Mouse (Mus musculus) embryonic facial prominence, embryonic 12.5 days (tissue): Measurements from ENCODE around the gene Mob3c. TPM values are rescaled to one million over a fixed set of nuclear protein-coding genes. Genes with fewer than 3 reads are reported as not detected.
A peak's percentile ranks its signal among the peaks of the same experiment; 100 is the strongest.

Experiments
- ATAC-seq: fragments of 200-750 bp; cut with Nextera tagmentation; 2 replicates; pipeline ENCODE4 v1.8.0; 2017; ENCODE audit not compliant: insufficient number of reproducible peaks, insufficient read depth, low FRiP score, low TSS enrichment
- H3K27ac ChIP-seq: fragments of 300-500 bp; sonication (generic); 2 replicates; pipeline ENCODE4 v1.5.1; 2016; ENCODE audit warnings: mild to moderate bottlenecking
- H3K27me3 ChIP-seq: fragments of 300-500 bp; sonication (generic); 2 replicates; pipeline ENCODE4 v1.6.1; 2016; ENCODE audit warnings: mild to moderate bottlenecking, moderate library complexity
- H3K36me3 ChIP-seq: fragments of 300-500 bp; sonication (generic); 2 replicates; pipeline ENCODE4 v1.6.1; 2016; ENCODE audit warnings: mild to moderate bottlenecking
- H3K4me1 ChIP-seq: fragments of 300-500 bp; sonication (generic); 2 replicates; pipeline ENCODE4 v1.6.1; 2016
- H3K4me2 ChIP-seq: fragments of 300-500 bp; sonication (generic); replicated peaks from 2 replicates; pipeline ENCODE4 v1.6.1; 2016; ENCODE audit warnings: mild to moderate bottlenecking, moderate library complexity
- H3K4me3 ChIP-seq: fragments of 300-500 bp; sonication (generic); 2 replicates; pipeline ENCODE4 v1.5.1; 2016; ENCODE audit warnings: mild to moderate bottlenecking
- H3K9ac ChIP-seq: fragments of 300-500 bp; sonication (generic); 2 replicates; pipeline ENCODE4 v1.6.1; 2016; ENCODE audit warnings: mild to moderate bottlenecking, moderate library complexity
- H3K9me3 ChIP-seq: fragments of 300-500 bp; sonication (generic); 2 replicates; pipeline ENCODE4 v1.6.1; 2016; ENCODE audit warnings: mild to moderate bottlenecking, moderate library complexity
- WGBS: fragments of 180-500 bp; shearing (Covaris S2); methylation state at CpG from one replicate; pipeline ENCODE4 v1.1.7; 2016; 5-methylcytosine and 5-hydroxymethylcytosine counted together
- polyA plus RNA-seq: library from polyadenylated mRNA; unstranded; fragments of >200 nt; fragmentation: Nextera tagmentation; extraction: Ambion mirVana; gene quantifications from 2 replicates; pipeline ENCODE4 v1.2.1, GENCODE M21; 2016

Gene Mob3c
- polyA plus RNA-seq, 1 experiment from 2014 or later = 9.1 TPM

DNA sequence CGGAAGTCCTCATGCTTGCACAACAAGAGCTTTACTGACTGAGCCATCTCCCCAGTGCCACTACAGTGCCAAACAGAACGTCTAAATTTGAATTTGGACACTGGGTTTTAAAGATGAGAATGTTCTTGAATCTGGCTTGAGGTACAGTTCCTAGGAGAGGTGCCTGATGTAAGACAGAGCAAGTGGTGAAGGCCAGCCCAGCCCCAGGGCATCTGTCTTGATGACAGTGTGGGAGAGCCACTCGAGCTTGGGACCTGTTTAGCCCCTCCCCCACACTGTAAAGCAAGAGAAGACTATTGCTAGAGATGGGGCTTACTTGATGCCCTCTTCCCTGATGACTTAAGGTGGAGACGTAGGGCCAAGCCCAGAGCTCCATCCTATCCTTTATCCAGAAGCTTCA, 54.3 kb downstream of the Mob3c start:
- no peak overlapping the region for H3K4me3 ChIP-seq
- no peaks in the 10 kb centered on the region for H3K36me3 ChIP-seq
- H3K4me2 ChIP-seq = no peak overlapping the region
- 0 out of 2 replicates have a peak, but pooled peaks cover 7% of the 10 kb centered on the region for H3K27me3 ChIP-seq
- 57% methylated on average over 4 of the region's 4 CpGs for WGBS
- peaks cover 12% of the 10 kb centered on the region for H3K4me1 ChIP-seq
- H3K27ac ChIP-seq = no peak overlapping the region
- H3K9me3 ChIP-seq = no peaks in the 10 kb centered on the region
- ATAC-seq = no peak
- no peak overlapping the region for H3K9ac ChIP-seq

DNA sequence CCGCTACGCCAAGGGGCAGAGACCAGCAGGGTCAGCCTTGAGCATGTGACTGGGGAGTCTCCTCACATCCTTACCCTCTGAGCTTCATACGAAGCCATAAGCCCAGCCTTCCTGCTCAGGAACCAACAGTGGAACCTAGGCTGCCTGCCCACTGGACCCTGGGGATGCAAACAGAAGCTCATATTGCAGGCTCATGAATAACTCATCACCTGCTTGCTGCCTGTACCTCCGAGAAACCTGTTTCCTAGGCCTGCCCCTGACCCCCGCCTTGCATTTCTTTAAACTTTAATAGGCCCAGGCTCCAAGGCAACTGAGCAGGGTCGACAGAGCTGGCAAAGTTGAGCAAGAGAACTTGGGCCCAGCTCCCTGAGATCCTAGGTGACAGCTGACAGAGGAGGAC, 56.1 kb downstream of the Mob3c start, which contains the start of gene Kncn:
Kncn (plus strand) TSS at position 379 of the 400 bp plus-strand sequence.
- peaks cover 17% of the 10 kb centered on the region for H3K27me3 ChIP-seq
- no peak within 1 kb of the TSS for H3K9ac ChIP-seq
- no peak within 1 kb of the TSS for H3K4me2 ChIP-seq
- H3K27ac ChIP-seq = no peak within 1 kb of the TSS
- no peaks in the 10 kb centered on the region for H3K4me1 ChIP-seq
- ATAC-seq = 0 out of 2 replicates have a peak, but pooled peaks have one; percentile 2
- H3K9me3 ChIP-seq = no peaks in the 10 kb centered on the region
- WGBS = 68% methylated on average over 6 of the region's 6 CpGs
- no peaks in the 10 kb centered on the region for H3K36me3 ChIP-seq
- no peak within 1 kb of the TSS for H3K4me3 ChIP-seq

Other genes starting within 250 kb of the Mob3c start
- not detected in 2 replicates for gene Cyp4a32, start 227.1 kb upstream of the Mob3c start, polyA plus RNA-seq
- gene Cyp4b1, start 180.4 kb upstream of the Mob3c start, polyA plus RNA-seq = 0.22 TPM in 1 of 2 replicates, not detected in the other
- 32.5 and 34.1 TPM in 2 replicates for gene Efcab14, start 90.3 kb upstream of the Mob3c start, polyA plus RNA-seq
- gene Tex38, start 47.1 kb upstream of the Mob3c start, polyA plus RNA-seq = 0.42 TPM in 1 of 2 replicates, not detected in the other
- 57.9 and 58.4 TPM in 2 replicates for gene Atpaf1, start 43.3 kb upstream of the Mob3c start, polyA plus RNA-seq
- 26.5 and 28.0 TPM in 2 replicates for gene Mknk1, start 11.1 kb downstream of the Mob3c start, polyA plus RNA-seq
- not detected in 2 replicates for gene Kncn, start 56.3 kb downstream of the Mob3c start, polyA plus RNA-seq
- not detected in 2 replicates for gene 6430628N08Rik, start 62.6 kb downstream of the Mob3c start, polyA plus RNA-seq
- gene Dmbx1, start 111.8 kb downstream of the Mob3c start, polyA plus RNA-seq = 1.3 and 1.4 TPM in 2 replicates
- 2.8 and 3.3 TPM in 2 replicates for gene Faah, start 189.8 kb downstream of the Mob3c start, polyA plus RNA-seq
- gene Nsun4, start 225.8 kb downstream of the Mob3c start, polyA plus RNA-seq = 19.9 and 20.6 TPM in 2 replicates
- gene Uqcrh, start 247.0 kb downstream of the Mob3c start, polyA plus RNA-seq = 407 and 442 TPM in 2 replicates
- gene Lrrc41, start 247.2 kb downstream of the Mob3c start, polyA plus RNA-seq = 80.8 and 83.3 TPM in 2 replicates